Mouse (Mus musculus) megakaryocyte progenitor cell, adult 5-6 weeks (primary cell): ENCODE results near the gene Tex29. TPM values are rescaled to one million over a fixed set of nuclear protein-coding genes. Genes with fewer than 3 reads are reported as not detected.

Experiments
- ATAC-seq: replicated peaks from 2 replicates; pipeline ENCODE4 v1.8.0; 2016; ENCODE audit warnings: mild to moderate bottlenecking, moderate TSS enrichment, inconsistent platforms; ENCODE audit not compliant: poor library complexity
- total RNA-seq, 2 experiments: library from RNA; stranded (forward) in 1 of 2; stranded (reverse) in 1 of 2; fragments of 157-497, 149-512 nt in 1 of 2; fragments of 200-1000 nt in 1 of 2; gene quantifications; 2 replicates each; pipeline versions ENCODE4 v1.2.3 to v1.2.4; 2015 to 2017

Tex29 gene
- total RNA-seq, 2 experiments from 2014 or later = not detected

- no peak for ATAC-seq
These were observed 58.5 kb downstream of the Tex29 start for GRCm38 (mm10) chr8:11898814-11899213.

Other genes with a start within 250 kb of the Tex29 start
- 87.0 and 98.7 TPM in 2 replicates for gene Ankrd10, start 204.7 kb upstream of the Tex29 start, total RNA-seq (2015)
- 63.9 and 67.6 TPM in 2 replicates for gene Ankrd10, start 204.7 kb upstream of the Tex29 start, total RNA-seq (2017)
- gene 1700016D06Rik, start 139.4 kb upstream of the Tex29 start, total RNA-seq (2015) = not detected in 2 replicates
- not detected in 2 replicates for gene 1700016D06Rik, start 139.4 kb upstream of the Tex29 start, total RNA-seq (2017)
- gene Arhgef7, start 112.8 kb upstream of the Tex29 start, total RNA-seq (2015) = 26.4 and 32.3 TPM in 2 replicates
- 20.4 and 36.0 TPM in 2 replicates for gene Arhgef7, start 112.8 kb upstream of the Tex29 start, total RNA-seq (2017)